Mouse (Mus musculus) limb, embryonic 14.5 days (tissue): ENCODE measurements around the gene Ybx2. TPM values are rescaled to one million over a fixed set of nuclear protein-coding genes. Genes with fewer than 3 reads are reported as not detected.
"Not testable (repeated sequence)": the region's sequence is repeated elsewhere in the genome, so short reads cannot be mapped to it uniquely, and the experiment has no call there.

ENCODE experiments used
- ATAC-seq: fragments of 200-750 bp; cut with Nextera tagmentation; 2 replicates; pipeline ENCODE4 v1.8.0; 2017; ENCODE audit warnings: low read depth, moderate number of reproducible peaks, moderate TSS enrichment; ENCODE audit not compliant: low FRiP score
- DNase-seq: peaks from one replicate; pipeline ENCODE4 v3.0.0-alpha.2; 2015; ENCODE audit warnings: low spot score
- H3K27ac ChIP-seq: fragments of 300-500 bp; sonication (generic); replicated peaks from 2 replicates; pipeline ENCODE4 v1.5.1; 2014; ENCODE audit warnings: low read depth, mild to moderate bottlenecking, low read length, moderate library complexity, mixed read lengths
- H3K27me3 ChIP-seq: fragments of 300-500 bp; sonication (generic); 2 replicates; pipeline ENCODE4 v1.6.1; 2014; ENCODE audit warnings: low read length, mixed read lengths; ENCODE audit not compliant: control insufficient read depth, insufficient read depth
- H3K36me3 ChIP-seq: fragments of 300-500 bp; sonication (generic); 2 replicates; pipeline ENCODE4 v1.6.1; 2014; ENCODE audit warnings: mild to moderate bottlenecking, low read length, moderate library complexity, mixed read lengths; ENCODE audit not compliant: control insufficient read depth, insufficient read depth
- H3K4me1 ChIP-seq: fragments of 300-500 bp; sonication (generic); 2 replicates; pipeline ENCODE4 v1.6.1; 2014; ENCODE audit warnings: antibody characterized with exemption, low read length, mixed read lengths; ENCODE audit not compliant: control insufficient read depth, insufficient read depth
- H3K4me2 ChIP-seq: fragments of 300-500 bp; sonication (generic); replicated peaks from 2 replicates; pipeline ENCODE4 v1.6.1; 2014; ENCODE audit warnings: low read depth, mild to moderate bottlenecking, low read length, moderate library complexity; ENCODE audit not compliant: severe bottlenecking
- H3K4me3 ChIP-seq: fragments of 300-500 bp; sonication (generic); replicated peaks from 2 replicates; pipeline ENCODE4 v1.5.1; 2014; ENCODE audit warnings: low read length
- H3K9ac ChIP-seq: fragments of 300-500 bp; sonication (generic); 2 replicates; pipeline ENCODE4 v1.6.1; 2014; ENCODE audit warnings: mild to moderate bottlenecking, low read depth, low read length, moderate library complexity; ENCODE audit not compliant: severe bottlenecking
- H3K9me3 ChIP-seq: fragments of 300-500 bp; sonication (generic); 2 replicates; pipeline ENCODE4 v1.6.1; 2016; ENCODE audit warnings: low read length; ENCODE audit not compliant: control insufficient read depth
- POLR2A ChIP-seq: fragments of 200-500 bp; IDR thresholded peaks from 2 replicates; pipeline ENCODE4 v1.8.0; 2012; ENCODE audit warnings: inconsistent platforms, mild to moderate bottlenecking, moderate library complexity, borderline replicate concordance; ENCODE audit not compliant: insufficient read depth, insufficient read length; ENCODE audit errors: extremely low read depth
- WGBS: fragments of 180-500 bp; shearing (Covaris S2); extraction: QIAGEN DNeasy Blood & Tissue Kit; methylation state at CpG from one replicate; pipeline ENCODE4 v1.1.7; 2014; 5-methylcytosine and 5-hydroxymethylcytosine counted together
- polyA plus RNA-seq, 2 experiments: library from polyadenylated mRNA; depleted of rRNA in 1 of 2; stranded (reverse) in 1 of 2; unstranded in 1 of 2; fragments of >200 nt; fragmentation: Nextera tagmentation in 1 of 2; extraction: Ambion mirVana in 1 of 2; gene quantifications; 2 replicates each; pipeline versions ENCODE4 v1.2.1 to v1.2.3; 2012 to 2014

Gene Ybx2
- polyA plus RNA-seq, 2 experiments = 7.2 to 70.1 TPM

DNA sequence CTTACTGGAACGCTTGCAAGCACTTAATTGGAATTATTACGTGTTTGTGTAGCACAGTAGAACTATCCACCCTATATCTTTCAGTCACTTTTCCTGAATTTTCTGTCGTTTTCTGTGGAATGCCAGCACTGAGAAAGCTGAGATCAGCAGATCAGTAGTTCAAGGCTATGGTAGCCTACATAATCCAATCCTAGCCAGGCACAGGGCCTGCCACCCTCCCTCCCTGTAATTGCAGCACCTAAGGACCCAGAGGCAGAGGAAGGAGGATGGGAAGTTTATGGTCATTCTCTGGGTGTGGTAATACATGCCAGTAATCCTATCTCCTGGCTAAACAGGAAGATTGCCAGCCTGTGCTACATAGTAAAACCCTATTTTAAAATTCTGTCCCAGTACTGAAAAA is 12.8 kb upstream of the Ybx2 start:
- Histone ChIP-seq H3K27me3 (no peaks in the 10 kb centered on the region), H3K4me3 (no peak overlapping the region; the same call in 1 of the 2 replicates), H3K4me1 (peaks cover 12% of the 10 kb centered on the region), H3K36me3 (peaks cover 13% of the 10 kb centered on the region), H3K9ac (no peak overlapping the region), H3K9me3 (no peaks in the 10 kb centered on the region), H3K4me2 (no peak overlapping the region), H3K27ac (0 out of 2 replicates have a peak overlapping the region, but pooled peaks have one; percentile 97)
- ATAC-seq (no peak), DNase-seq (no peak)
- TF ChIP-seq POLR2A = no peak
- 64% methylated on average over 3 of the region's 3 CpGs for WGBS

DNA sequence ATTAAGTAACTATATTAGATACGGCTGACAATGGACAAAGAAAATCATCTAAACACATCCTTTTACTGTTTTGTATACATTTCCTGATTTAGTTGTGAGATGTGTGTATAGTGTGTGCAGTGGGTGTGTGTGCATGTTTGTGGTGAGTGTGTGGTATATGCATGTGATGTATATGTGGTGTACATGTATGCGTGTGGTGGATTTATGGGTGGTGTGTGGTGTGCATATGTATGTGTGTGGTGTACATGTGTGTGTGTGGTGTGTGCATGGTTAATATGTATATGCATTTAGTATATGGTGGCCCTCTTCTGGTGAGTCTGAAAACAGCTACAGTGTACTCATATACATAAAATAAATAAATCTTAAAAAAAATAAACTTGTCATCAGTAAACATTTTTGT is 8.1 kb upstream of the Ybx2 start:
- Histone ChIP-seq H3K27ac (no peak overlapping the region), H3K9me3 (no peaks in the 10 kb centered on the region), H3K4me3 (no peak overlapping the region), H3K4me2 (no peak overlapping the region), H3K27me3 (no peaks in the 10 kb centered on the region), H3K9ac (no peak overlapping the region), H3K4me1 (peaks cover 4% of the 10 kb centered on the region; the same call in 1 of the 2 replicates), H3K36me3 (no peaks in the 10 kb centered on the region)
- 99% methylated on average over 2 of the region's 2 CpGs for WGBS
- DNase-seq = no peak
- no peak for TF ChIP-seq POLR2A
- no peak for ATAC-seq

DNA sequence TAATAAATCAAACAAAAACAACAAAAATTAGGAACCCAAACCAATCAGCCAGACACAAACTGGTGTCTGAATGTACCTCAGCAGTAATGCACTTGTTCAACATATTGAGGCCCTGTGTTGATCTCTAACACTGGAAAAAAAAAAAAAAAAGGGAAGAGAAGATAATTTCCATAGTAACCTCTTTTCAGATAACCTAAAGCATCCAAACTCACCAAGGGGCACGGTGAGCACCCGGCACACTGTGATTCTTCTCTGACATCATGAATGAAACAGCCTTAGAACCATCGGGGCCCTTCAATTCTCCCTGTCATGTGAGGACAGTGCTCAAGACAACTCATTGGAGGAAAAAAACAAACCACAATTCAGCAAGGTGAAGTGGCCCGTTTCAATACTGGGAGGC is 5.9 kb upstream of the Ybx2 start:
- 80% methylated on average over 4 of the region's 4 CpGs for WGBS
- H3K4me3 ChIP-seq = no peak overlapping the region
- H3K9ac ChIP-seq = no peak overlapping the region
- DNase-seq (no peak), ATAC-seq (no peak)
- no peak for TF ChIP-seq POLR2A
- peaks cover 3% of the 10 kb centered on the region; the same call in 1 of the 2 replicates for H3K4me1 ChIP-seq
- no peak overlapping the region for H3K4me2 ChIP-seq
- no peaks in the 10 kb centered on the region for H3K9me3 ChIP-seq
- H3K27me3 ChIP-seq = no peaks in the 10 kb centered on the region
- H3K36me3 ChIP-seq = no peaks in the 10 kb centered on the region
- H3K27ac ChIP-seq = no peak overlapping the region

DNA sequence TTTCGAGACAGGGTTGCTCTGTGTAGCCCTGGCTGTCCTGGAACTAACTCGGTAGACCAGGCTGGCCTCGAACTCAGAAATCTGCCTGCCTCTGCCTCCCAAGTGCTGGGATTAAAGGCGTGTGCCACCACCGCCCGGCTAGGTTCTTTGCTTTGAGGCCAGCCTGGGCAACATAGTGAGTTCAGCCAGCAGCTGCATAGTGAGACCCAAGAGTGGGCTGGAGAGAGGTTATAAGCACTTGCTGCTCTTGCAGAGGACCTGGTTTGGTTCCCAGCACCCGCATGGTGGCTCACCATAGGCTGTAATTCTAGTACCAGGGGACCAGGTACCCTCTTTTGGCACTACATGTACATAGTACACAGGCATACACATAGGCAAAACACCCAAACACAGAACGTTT is 5.4 kb upstream of the Ybx2 start:
- WGBS = 89% methylated on average over 8 of the region's 8 CpGs
- DNase-seq, H3K9ac ChIP-seq, H3K27me3 ChIP-seq, H3K27ac ChIP-seq, H3K36me3 ChIP-seq, H3K4me2 ChIP-seq, ATAC-seq, H3K4me3 ChIP-seq, H3K9me3 ChIP-seq, H3K4me1 ChIP-seq: not testable (repeated sequence)

GRCm38 (mm10) chr11:69930967-69931537 is 4.5 kb upstream of the Ybx2 start:
- no peak for TF ChIP-seq POLR2A
- Histone ChIP-seq H3K27me3 (no peaks in the 10 kb centered on the region), H3K36me3 (no peaks in the 10 kb centered on the region), H3K27ac (no peak overlapping the region), H3K9ac (no peak overlapping the region), H3K4me3 (no peak overlapping the region), H3K4me1 (peaks cover 4% of the 10 kb centered on the region), H3K4me2 (no peak overlapping the region), H3K9me3 (no peaks in the 10 kb centered on the region)
- WGBS = 63% methylated on average over 3 of the region's 3 CpGs
- ATAC-seq (no peak), DNase-seq (no peak)

GRCm38 (mm10) chr11:69931769-69932168 is 3.8 kb upstream of the Ybx2 start:
- Histone ChIP-seq H3K9ac (no peak overlapping the region), H3K4me3 (no peak overlapping the region), H3K4me2 (no peak overlapping the region), H3K4me1 (peaks cover 11% of the 10 kb centered on the region), H3K9me3 (no peaks in the 10 kb centered on the region), H3K27ac (no peak overlapping the region), H3K27me3 (no peaks in the 10 kb centered on the region), H3K36me3 (no peaks in the 10 kb centered on the region)
- DNase-seq (no peak), ATAC-seq (no peak)
- no peak for TF ChIP-seq POLR2A
- 64% methylated on average over 8 of the region's 8 CpGs for WGBS
